Mouse (Mus musculus): ENCODE data around the gene Olfr518. TPM values are rescaled to one million over a fixed set of nuclear protein-coding genes. Genes with fewer than 3 reads are reported as not detected.

Olfr518 gene
- polyA plus RNA-seq (2012; rRNA removed), result not detected in 2 replicates

- Histone ChIP-seq H3K4me3 (ENCODE audit: insufficient read depth, low read length) (no peak within 1 kb of the TSS), H3K27ac (ENCODE audit: insufficient read depth, low read length) (no peak within 1 kb of the TSS), H3K4me1 (ENCODE audit: control insufficient read depth, insufficient read depth, low read length) (no peaks in the 10 kb centered on the region)
- no peak for TF ChIP-seq CTCF (IDR thresholded peaks at IDR 0.05; ENCODE audit: extremely low read depth, insufficient read depth, low read length)
- TF ChIP-seq POLR2A (IDR thresholded peaks at IDR 0.05; ENCODE audit: extremely low read depth, insufficient read depth, low read length), result no peak
Measured at GRCm38 (mm10) chr7:108884906-108885305, at the start of gene Olfr518. Gene Olfr518 (minus strand): TSS chr7:108885006.

GRCm38 (mm10) chr7:108933794-108934731, 49.3 kb upstream of the Olfr518 start, which contains the start of gene Eif3f:
Gene Eif3f (plus strand): TSS chr7:108934417.
- H3K4me1 ChIP-seq (ENCODE audit: control insufficient read depth, insufficient read depth, low read length), result peaks cover 5% of the 10 kb centered on the region
- peak within 1 kb of the TSS; percentile 91 for H3K4me3 ChIP-seq (ENCODE audit: insufficient read depth, low read length)
- TF ChIP-seq CTCF (IDR thresholded peaks at IDR 0.05; ENCODE audit: extremely low read depth, insufficient read depth, low read length) (peak; percentile 88), POLR2A (IDR thresholded peaks at IDR 0.05; ENCODE audit: extremely low read depth, insufficient read depth, low read length) (peak; percentile 88)
- 0 out of 2 replicates have a peak within 1 kb of the TSS, but pooled peaks have one; percentile 42 for H3K27ac ChIP-seq (ENCODE audit: insufficient read depth, low read length)

- no peak within 1 kb of the TSS for H3K4me3 ChIP-seq (ENCODE audit: insufficient read depth, low read length)
- H3K4me1 ChIP-seq (ENCODE audit: control insufficient read depth, insufficient read depth, low read length), result no peaks in the 10 kb centered on the region
- no peak within 1 kb of the TSS for H3K27ac ChIP-seq (ENCODE audit: insufficient read depth, low read length)
- TF ChIP-seq CTCF (IDR thresholded peaks at IDR 0.05; ENCODE audit: extremely low read depth, insufficient read depth, low read length) (no peak), POLR2A (IDR thresholded peaks at IDR 0.05; ENCODE audit: extremely low read depth, insufficient read depth, low read length) (no peak)
Measured at GRCm38 (mm10) chr7:108929726-108930393, 45.1 kb upstream of the Olfr518 start, which contains the start of gene Nlrp10. Gene Nlrp10 (minus strand): TSS chr7:108930178.

GRCm38 (mm10) chr7:108928280-108929188, 43.7 kb upstream of the Olfr518 start:
- no peak for TF ChIP-seq POLR2A (IDR thresholded peaks at IDR 0.05; ENCODE audit: extremely low read depth, insufficient read depth, low read length)
- no peak for TF ChIP-seq CTCF (IDR thresholded peaks at IDR 0.05; ENCODE audit: extremely low read depth, insufficient read depth, low read length)
- no peak overlapping the region for H3K4me3 ChIP-seq (ENCODE audit: insufficient read depth, low read length)
- H3K27ac ChIP-seq (ENCODE audit: insufficient read depth, low read length), result no peak overlapping the region
- no peaks in the 10 kb centered on the region for H3K4me1 ChIP-seq (ENCODE audit: control insufficient read depth, insufficient read depth, low read length)

GRCm38 (mm10) chr7:108927043-108927442, 42.2 kb upstream of the Olfr518 start:
- H3K4me1 ChIP-seq (ENCODE audit: control insufficient read depth, insufficient read depth, low read length), result no peaks in the 10 kb centered on the region
- TF ChIP-seq CTCF (IDR thresholded peaks at IDR 0.05; ENCODE audit: extremely low read depth, insufficient read depth, low read length) (no peak), POLR2A (IDR thresholded peaks at IDR 0.05; ENCODE audit: extremely low read depth, insufficient read depth, low read length) (no peak)
- H3K4me3 ChIP-seq (ENCODE audit: insufficient read depth, low read length), result no peak overlapping the region
- H3K27ac ChIP-seq (ENCODE audit: insufficient read depth, low read length), result no peak overlapping the region

- Histone ChIP-seq H3K4me3 (ENCODE audit: insufficient read depth, low read length) (no peak overlapping the region), H3K27ac (ENCODE audit: insufficient read depth, low read length) (no peak overlapping the region), H3K4me1 (ENCODE audit: control insufficient read depth, insufficient read depth, low read length) (no peaks in the 10 kb centered on the region)
- TF ChIP-seq CTCF (IDR thresholded peaks at IDR 0.05; ENCODE audit: extremely low read depth, insufficient read depth, low read length) (no peak), POLR2A (IDR thresholded peaks at IDR 0.05; ENCODE audit: extremely low read depth, insufficient read depth, low read length) (no peak)
Measured at GRCm38 (mm10) chr7:108903969-108904368, 19.2 kb upstream of the Olfr518 start.

- H3K4me1 ChIP-seq (ENCODE audit: control insufficient read depth, insufficient read depth, low read length), result no peaks in the 10 kb centered on the region
- no peak within 1 kb of the TSS for H3K27ac ChIP-seq (ENCODE audit: insufficient read depth, low read length)
- no peak within 1 kb of the TSS for H3K4me3 ChIP-seq (ENCODE audit: insufficient read depth, low read length)
- TF ChIP-seq CTCF (IDR thresholded peaks at IDR 0.05; ENCODE audit: extremely low read depth, insufficient read depth, low read length), result no peak
- no peak for TF ChIP-seq POLR2A (IDR thresholded peaks at IDR 0.05; ENCODE audit: extremely low read depth, insufficient read depth, low read length)
Measured at GRCm38 (mm10) chr7:108894320-108894719, 9.5 kb upstream of the Olfr518 start, which contains the start of gene Olfr519. Gene Olfr519 (minus strand): TSS chr7:108894420.

- H3K4me3 ChIP-seq (ENCODE audit: insufficient read depth, low read length), result no peak within 1 kb of the TSS
- TF ChIP-seq POLR2A (IDR thresholded peaks at IDR 0.05; ENCODE audit: extremely low read depth, insufficient read depth, low read length) (no peak), CTCF (IDR thresholded peaks at IDR 0.05; ENCODE audit: extremely low read depth, insufficient read depth, low read length) (no peak)
- H3K27ac ChIP-seq (ENCODE audit: insufficient read depth, low read length), result no peak within 1 kb of the TSS
- H3K4me1 ChIP-seq (ENCODE audit: control insufficient read depth, insufficient read depth, low read length), result no peaks in the 10 kb centered on the region
Measured at GRCm38 (mm10) chr7:108872279-108872678, 12.5 kb downstream of the Olfr518 start, which contains the start of gene Olfr517. Gene Olfr517 (minus strand): TSS chr7:108872379.

Measured in cortical plate, adult 2 months (tissue).